Mouse (Mus musculus) urinary bladder, postnatal 0 days (tissue): ENCODE results near the gene Slc7a1. TPM values are rescaled to one million over a fixed set of nuclear protein-coding genes. Genes with fewer than 3 reads are reported as not detected.

Experiments
- polyA plus RNA-seq: library from polyadenylated mRNA; unstranded; fragments of >200 nt; fragmentation: Nextera tagmentation; extraction: Ambion mirVana; gene quantifications from 2 replicates; pipeline ENCODE4 v1.2.1, GENCODE M21; 2015

The Slc7a1 gene
- polyA plus RNA-seq, result 27.5 and 36.2 TPM in 2 replicates

GRCm38 (mm10) chr5:148399660-148400443 lies at the start of gene Slc7a1:
Slc7a1 (minus strand) TSS chr5:148399904.

Other genes with a start within 250 kb of the Slc7a1 start
- 69.6 and 79.5 TPM in 2 replicates for gene Ubl3, start 152.9 kb upstream of the Slc7a1 start, polyA plus RNA-seq